Mouse (Mus musculus): ENCODE measurements at regions not wholly inside any gene's neighbourhood (a gene's known extent, or its start where the extent isn't known, plus 50 kb on each side); places are given as distances from the start of the nearest gene placed in this dataset.
A peak's percentile ranks its signal among the peaks of the same experiment; 100 is the strongest.

- Histone ChIP-seq H3K27me3 (replicated peaks) (peaks cover 19% of the 10 kb centered on the region), H3K9me3 (replicated peaks) (no peaks in the 10 kb centered on the region), H3K27ac (replicated peaks) (peak overlapping the region; percentile 62), H3K4me3 (replicated peaks) (no peak overlapping the region), H3K9ac (replicated peaks) (no peak overlapping the region), H3K36me3 (no peaks in the 10 kb centered on the region), H3K4me2 (peak overlapping the region; percentile 1), H3K4me1 (peaks cover 16% of the 10 kb centered on the region)
- WGBS: 9% methylated on average over 20 of the region's 20 CpGs
- peak; percentile 45; the same call in 1 of the 2 replicates for ATAC-seq (ENCODE audit: low FRiP score)
Observed at GRCm38 (mm10) chr6:100155676-100156075, 131.6 kb downstream of the Rybp start.

DNA sequence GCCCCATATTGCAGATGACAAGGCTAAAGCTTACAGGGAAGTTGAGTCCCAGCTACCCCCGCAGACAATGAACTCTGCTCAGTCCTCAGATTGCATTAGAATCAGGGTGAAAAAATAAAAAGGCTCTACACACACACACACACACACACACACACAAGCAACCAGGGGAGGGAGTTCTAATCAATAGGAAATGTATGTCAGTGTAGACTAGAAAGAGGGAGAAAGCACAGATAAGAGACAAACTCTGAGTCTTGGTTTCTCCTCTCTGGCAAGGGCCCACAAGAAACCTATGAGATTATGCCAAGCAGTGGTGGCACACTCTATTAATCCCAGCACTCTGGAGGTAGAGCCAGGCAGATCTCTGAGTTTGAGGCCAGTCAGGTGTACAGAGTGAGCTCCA is 135.8 kb downstream of the Rybp start:
- H3K4me3 ChIP-seq (replicated peaks): no peak overlapping the region
- peaks cover 27% of the 10 kb centered on the region for H3K27me3 ChIP-seq (replicated peaks)
- ATAC-seq (ENCODE audit: low FRiP score): no peak
- H3K36me3 ChIP-seq: no peaks in the 10 kb centered on the region
- peaks cover 19% of the 10 kb centered on the region for H3K4me1 ChIP-seq
- no peak overlapping the region for H3K27ac ChIP-seq (replicated peaks)
- H3K4me2 ChIP-seq: no peak overlapping the region
- no peak overlapping the region for H3K9ac ChIP-seq (replicated peaks)
- WGBS: 100% methylated on average over 1 of the region's 1 CpGs
- H3K9me3 ChIP-seq (replicated peaks): no peaks in the 10 kb centered on the region

DNA sequence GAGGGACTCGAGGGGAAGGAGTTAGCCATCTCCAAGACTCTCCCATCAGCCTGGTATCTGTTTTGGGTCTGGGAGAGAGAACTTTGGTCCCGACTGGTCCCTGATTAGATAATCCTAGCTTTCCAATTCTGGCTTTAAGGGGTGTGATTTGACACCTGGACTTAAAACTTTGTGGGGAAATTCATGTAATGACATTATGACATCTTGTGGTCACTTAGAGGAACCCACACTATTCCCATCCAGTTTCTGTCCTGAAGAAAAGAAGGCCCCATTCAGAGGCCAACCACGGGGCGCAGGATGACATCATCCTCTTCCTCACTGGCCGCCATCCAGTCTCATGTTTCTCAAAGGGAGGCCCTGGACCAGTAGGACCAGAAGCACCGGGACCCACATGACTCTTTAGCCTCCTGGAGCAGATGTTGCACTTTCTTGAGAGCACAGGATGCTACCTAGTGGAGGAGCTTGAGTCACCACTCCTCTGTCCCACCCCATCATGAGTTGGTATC is 136.5 kb downstream of the Rybp start:
- H3K9ac ChIP-seq (replicated peaks): no peak overlapping the region
- H3K4me2 ChIP-seq: no peak overlapping the region
- H3K27ac ChIP-seq (replicated peaks): no peak overlapping the region
- H3K4me1 ChIP-seq: peaks cover 16% of the 10 kb centered on the region
- H3K27me3 ChIP-seq (replicated peaks): peaks cover 30% of the 10 kb centered on the region
- H3K36me3 ChIP-seq: no peaks in the 10 kb centered on the region
- no peak overlapping the region for H3K4me3 ChIP-seq (replicated peaks)
- no peaks in the 10 kb centered on the region for H3K9me3 ChIP-seq (replicated peaks)
- WGBS: 75% methylated on average over 6 of the region's 6 CpGs
- no peak for ATAC-seq (ENCODE audit: low FRiP score)

GRCm38 (mm10) chr6:100149458-100149852 is 137.8 kb downstream of the Rybp start:
- WGBS: 85% methylated on average over 5 of the region's 5 CpGs
- H3K9ac ChIP-seq (replicated peaks): no peak overlapping the region
- H3K27ac ChIP-seq (replicated peaks): no peak overlapping the region
- peaks cover 15% of the 10 kb centered on the region for H3K4me1 ChIP-seq
- ATAC-seq (ENCODE audit: low FRiP score): no peak
- no peak overlapping the region for H3K4me3 ChIP-seq (replicated peaks)
- H3K36me3 ChIP-seq: no peaks in the 10 kb centered on the region
- H3K4me2 ChIP-seq: no peak overlapping the region
- H3K9me3 ChIP-seq (replicated peaks): no peaks in the 10 kb centered on the region
- peaks cover 41% of the 10 kb centered on the region for H3K27me3 ChIP-seq (replicated peaks)

- H3K9me3 ChIP-seq (replicated peaks): no peaks in the 10 kb centered on the region
- H3K36me3 ChIP-seq: no peaks in the 10 kb centered on the region
- 88% methylated on average over 4 of the region's 4 CpGs for WGBS
- no peak overlapping the region for H3K27ac ChIP-seq (replicated peaks)
- no peak overlapping the region for H3K4me2 ChIP-seq
- ATAC-seq (ENCODE audit: low FRiP score): no peak
- peaks cover 20% of the 10 kb centered on the region for H3K4me1 ChIP-seq
- H3K4me3 ChIP-seq (replicated peaks): no peak overlapping the region
- H3K9ac ChIP-seq (replicated peaks): no peak overlapping the region
- H3K27me3 ChIP-seq (replicated peaks): peaks cover 42% of the 10 kb centered on the region
Observed at GRCm38 (mm10) chr6:100148751-100149457, 138.4 kb downstream of the Rybp start.

DNA sequence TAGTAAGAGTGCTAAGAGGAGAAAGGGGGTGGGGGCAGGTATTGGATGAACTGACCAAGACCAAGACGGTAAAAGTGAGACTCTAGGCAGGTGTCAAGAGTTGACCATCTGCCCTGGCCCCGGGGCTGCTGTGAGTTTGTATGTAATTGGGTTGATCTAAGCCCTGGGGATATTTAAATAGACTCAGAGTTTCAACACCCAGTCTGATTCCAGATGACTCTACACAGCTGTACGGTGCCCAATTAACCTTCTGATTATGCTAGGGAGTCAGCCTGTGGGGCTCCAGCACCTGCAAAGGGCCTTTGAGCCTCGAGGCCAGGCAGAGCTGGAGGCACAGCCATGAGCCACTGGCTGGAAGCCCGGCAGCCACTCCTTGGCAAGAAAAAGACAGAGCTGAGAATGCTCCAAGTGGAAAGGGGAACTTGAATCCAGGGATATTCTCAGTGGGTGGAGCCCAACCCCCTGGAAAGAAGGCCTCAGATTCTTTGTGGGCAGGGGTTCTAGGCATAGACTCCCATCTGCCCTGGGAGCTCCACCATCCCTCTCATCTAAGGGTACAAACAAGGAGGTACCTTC is 140.8 kb downstream of the Rybp start:
- ATAC-seq (ENCODE audit: low FRiP score): no peak
- Histone ChIP-seq H3K9ac (replicated peaks) (no peak overlapping the region), H3K36me3 (no peaks in the 10 kb centered on the region), H3K4me1 (peaks cover 27% of the 10 kb centered on the region), H3K4me3 (replicated peaks) (no peak overlapping the region), H3K9me3 (replicated peaks) (no peaks in the 10 kb centered on the region), H3K4me2 (no peak overlapping the region), H3K27ac (replicated peaks) (no peak overlapping the region), H3K27me3 (replicated peaks) (peaks cover 38% of the 10 kb centered on the region)
- WGBS: 45% methylated on average over 5 of the region's 5 CpGs

DNA sequence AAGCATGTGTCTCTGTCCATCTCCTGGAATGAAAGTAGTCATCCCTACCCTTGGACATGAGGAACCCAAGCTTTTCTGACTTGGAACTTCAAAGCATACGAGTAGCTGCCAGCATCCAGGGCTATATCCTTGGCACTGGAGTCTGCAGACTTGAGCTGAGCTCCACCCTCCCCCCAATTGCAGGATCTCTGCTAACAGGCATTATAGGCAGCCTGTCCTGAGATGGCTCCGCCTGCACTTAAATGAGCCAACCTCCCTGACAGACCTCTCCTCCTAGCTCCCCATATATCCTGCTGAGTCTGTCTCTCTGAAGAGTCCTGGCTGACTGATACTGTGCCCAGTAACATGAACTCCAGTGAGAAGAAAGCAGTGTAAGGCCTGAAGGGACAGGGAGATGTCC is 141.4 kb downstream of the Rybp start:
- no peak overlapping the region for H3K4me3 ChIP-seq (replicated peaks)
- no peaks in the 10 kb centered on the region for H3K36me3 ChIP-seq
- peaks cover 34% of the 10 kb centered on the region for H3K27me3 ChIP-seq (replicated peaks)
- WGBS: 89% methylated on average over 2 of the region's 2 CpGs
- H3K4me1 ChIP-seq: peaks cover 27% of the 10 kb centered on the region
- no peak overlapping the region for H3K27ac ChIP-seq (replicated peaks)
- H3K4me2 ChIP-seq: no peak overlapping the region
- H3K9ac ChIP-seq (replicated peaks): no peak overlapping the region
- H3K9me3 ChIP-seq (replicated peaks): no peaks in the 10 kb centered on the region
- no peak for ATAC-seq (ENCODE audit: low FRiP score)

GRCm38 (mm10) chr6:100144544-100145287 is 142.6 kb downstream of the Rybp start:
- no peaks in the 10 kb centered on the region for H3K36me3 ChIP-seq
- no peak for ATAC-seq (ENCODE audit: low FRiP score)
- no peak overlapping the region for H3K4me3 ChIP-seq (replicated peaks)
- no peak overlapping the region for H3K27ac ChIP-seq (replicated peaks)
- peaks cover 30% of the 10 kb centered on the region for H3K27me3 ChIP-seq (replicated peaks)
- WGBS: 45% methylated on average over 4 of the region's 4 CpGs
- H3K4me1 ChIP-seq: peaks cover 32% of the 10 kb centered on the region
- H3K4me2 ChIP-seq: peak overlapping the region; percentile 37; the same call in 1 of the 2 replicates
- no peak overlapping the region for H3K9ac ChIP-seq (replicated peaks)
- no peaks in the 10 kb centered on the region for H3K9me3 ChIP-seq (replicated peaks)

DNA sequence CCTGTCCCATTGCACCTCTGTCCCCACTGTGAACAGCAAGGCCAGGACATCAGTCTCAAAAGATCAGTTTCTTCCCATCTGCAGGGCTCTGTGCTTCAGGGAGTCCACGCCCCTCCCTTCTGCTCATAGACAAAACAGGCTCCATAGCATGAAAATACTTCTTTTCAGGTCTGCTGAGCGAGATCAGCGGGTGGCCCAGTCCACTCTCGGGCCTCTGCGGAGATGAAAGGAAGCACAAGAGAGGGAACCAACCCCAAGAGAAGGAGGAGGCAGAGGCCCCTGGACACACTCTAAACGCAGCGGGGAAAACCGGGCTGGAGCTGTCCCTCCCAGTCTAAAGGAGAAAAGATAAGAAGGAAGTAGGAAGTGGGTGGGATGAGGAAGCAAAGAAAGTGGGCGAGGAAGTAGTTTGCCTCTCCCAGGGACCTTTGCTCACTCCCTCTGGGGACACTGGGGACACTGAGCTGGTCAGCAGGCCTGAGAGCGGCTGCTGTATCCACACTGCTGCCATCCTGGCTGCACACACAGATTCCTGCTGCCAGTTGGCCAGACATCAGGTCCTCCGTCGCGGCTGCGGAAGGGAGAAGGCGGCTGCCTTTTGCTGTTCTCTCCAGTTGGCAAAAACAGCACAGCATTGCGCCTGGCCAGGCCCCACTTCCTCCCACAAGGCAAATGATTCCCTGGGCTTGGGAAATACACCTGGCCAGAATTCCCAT is 143.5 kb downstream of the Rybp start:
- Histone ChIP-seq H3K4me2 (peak overlapping the region; percentile 37), H3K9me3 (replicated peaks) (no peaks in the 10 kb centered on the region), H3K4me1 (peaks cover 32% of the 10 kb centered on the region), H3K9ac (replicated peaks) (no peak overlapping the region; the same call in 1 of the 2 replicates), H3K4me3 (replicated peaks) (0 out of 2 replicates have a peak overlapping the region, but pooled peaks have one; percentile 12), H3K27me3 (replicated peaks) (peaks cover 32% of the 10 kb centered on the region), H3K27ac (replicated peaks) (peak overlapping the region; percentile 33; the same call in 1 of the 2 replicates), H3K36me3 (no peaks in the 10 kb centered on the region)
- peak; percentile 70; the same call in 1 of the 2 replicates for ATAC-seq (ENCODE audit: low FRiP score)
- WGBS: 4% methylated on average over 16 of the region's 16 CpGs

- peaks cover 34% of the 10 kb centered on the region for H3K27me3 ChIP-seq (replicated peaks)
- H3K9ac ChIP-seq (replicated peaks): no peak overlapping the region
- H3K36me3 ChIP-seq: no peaks in the 10 kb centered on the region
- 96% methylated on average over 4 of the region's 5 CpGs for WGBS
- no peak overlapping the region for H3K4me3 ChIP-seq (replicated peaks)
- H3K27ac ChIP-seq (replicated peaks): no peak overlapping the region
- no peaks in the 10 kb centered on the region for H3K9me3 ChIP-seq (replicated peaks)
- H3K4me1 ChIP-seq: peaks cover 24% of the 10 kb centered on the region
- H3K4me2 ChIP-seq: no peak overlapping the region
- ATAC-seq (ENCODE audit: low FRiP score): no peak
Observed at GRCm38 (mm10) chr6:100141225-100141624, 146.1 kb downstream of the Rybp start.

GRCm38 (mm10) chr6:100140581-100141114 is 146.6 kb downstream of the Rybp start:
- Histone ChIP-seq H3K36me3 (no peaks in the 10 kb centered on the region), H3K27me3 (replicated peaks) (peaks cover 36% of the 10 kb centered on the region), H3K9me3 (replicated peaks) (no peaks in the 10 kb centered on the region), H3K4me1 (peaks cover 24% of the 10 kb centered on the region), H3K4me2 (no peak overlapping the region), H3K4me3 (replicated peaks) (no peak overlapping the region), H3K27ac (replicated peaks) (no peak overlapping the region), H3K9ac (replicated peaks) (no peak overlapping the region)
- no peak for ATAC-seq (ENCODE audit: low FRiP score)
- WGBS: 63% methylated on average over 6 of the region's 6 CpGs

Data from neural tube, embryonic 15.5 days (tissue).